Mouse (Mus musculus): ENCODE measurements around the gene Gucy2d.

The Gucy2d gene

GRCm38 (mm10) chr7:98447585-98448308 lies 7.5 kb downstream of the Gucy2d start:
- DNase-seq (ENCODE audit: low read depth, low spot score) = peak; percentile 39

- DNase-seq (ENCODE audit: low read depth, low spot score) = no peak
These were observed 8.1 kb downstream of the Gucy2d start for GRCm38 (mm10) chr7:98448309-98448630.

GRCm38 (mm10) chr7:98449696-98450095 lies 9.5 kb downstream of the Gucy2d start:
- no peak for DNase-seq (ENCODE audit: low read depth, low spot score)

GRCm38 (mm10) chr7:98454397-98455120 lies 14.3 kb downstream of the Gucy2d start:
- no peak for DNase-seq (ENCODE audit: low read depth, low spot score)

GRCm38 (mm10) chr7:98460319-98460718 lies 20.1 kb downstream of the Gucy2d start:
- no peak for DNase-seq (ENCODE audit: low read depth, low spot score)

- no peak for DNase-seq (ENCODE audit: low read depth, low spot score)
These were observed 28.9 kb downstream of the Gucy2d start for GRCm38 (mm10) chr7:98469089-98469488.

GRCm38 (mm10) chr7:98472529-98472928 lies 32.3 kb downstream of the Gucy2d start:
- no peak for DNase-seq (ENCODE audit: low read depth, low spot score)

GRCm38 (mm10) chr7:98474558-98474957 lies 34.3 kb downstream of the Gucy2d start:
- DNase-seq (ENCODE audit: low read depth, low spot score) = no peak

- DNase-seq (ENCODE audit: low read depth, low spot score) = no peak
These were observed 36.9 kb downstream of the Gucy2d start for GRCm38 (mm10) chr7:98477153-98477552.

GRCm38 (mm10) chr7:98480481-98480880 lies 40.3 kb downstream of the Gucy2d start:
- no peak for DNase-seq (ENCODE audit: low read depth, low spot score)

- peak; percentile 74 for DNase-seq (ENCODE audit: low read depth, low spot score)
These were observed 41.0 kb downstream of the Gucy2d start for GRCm38 (mm10) chr7:98481066-98481734.

- no peak for DNase-seq (ENCODE audit: low read depth, low spot score)
These were observed 41.6 kb downstream of the Gucy2d start for GRCm38 (mm10) chr7:98481861-98482260.

GRCm38 (mm10) chr7:98482551-98483267 lies 42.5 kb downstream of the Gucy2d start:
- DNase-seq (ENCODE audit: low read depth, low spot score) = no peak

GRCm38 (mm10) chr7:98483268-98483607 lies 43.0 kb downstream of the Gucy2d start:
- DNase-seq (ENCODE audit: low read depth, low spot score) = no peak

GRCm38 (mm10) chr7:98484878-98485277 lies 44.7 kb downstream of the Gucy2d start:
- DNase-seq (ENCODE audit: low read depth, low spot score) = no peak

- DNase-seq (ENCODE audit: low read depth, low spot score) = no peak
These were observed 45.3 kb downstream of the Gucy2d start for GRCm38 (mm10) chr7:98485508-98485907.

- DNase-seq (ENCODE audit: low read depth, low spot score) = no peak
These were observed 46.3 kb downstream of the Gucy2d start for GRCm38 (mm10) chr7:98486471-98486917.

- DNase-seq (ENCODE audit: low read depth, low spot score) = no peak
These were observed 47.2 kb downstream of the Gucy2d start for GRCm38 (mm10) chr7:98487202-98487980.

GRCm38 (mm10) chr7:98488398-98489130 lies 48.3 kb downstream of the Gucy2d start:
- no peak for DNase-seq (ENCODE audit: low read depth, low spot score)

- no peak for DNase-seq (ENCODE audit: low read depth, low spot score)
These were observed 48.9 kb downstream of the Gucy2d start, which contains the start of gene Lrrc32 for GRCm38 (mm10) chr7:98489131-98489530. TSS of gene Lrrc32 (plus strand) at chr7:98489283.

Data from retina, postnatal 7 days (tissue).